Mouse (Mus musculus) lung, embryonic 16.5 days (tissue): ENCODE data around the gene Ppp1r9b. TPM values are rescaled to one million over a fixed set of nuclear protein-coding genes. Genes with fewer than 3 reads are reported as not detected.
A peak's percentile ranks its signal among the peaks of the same experiment; 100 is the strongest.

ENCODE experiments used
- ATAC-seq: fragments of 200-750 bp; cut with Nextera tagmentation; 2 replicates; pipeline ENCODE4 v1.8.0; 2017; ENCODE audit warnings: low read depth, mild to moderate bottlenecking, moderate library complexity
- H3K27ac ChIP-seq: fragments of 300-500 bp; sonication (generic); 2 replicates; pipeline ENCODE4 v1.5.1; 2014; ENCODE audit warnings: mild to moderate bottlenecking, control low read depth, low read length
- H3K27me3 ChIP-seq: fragments of 300-500 bp; sonication (generic); 2 replicates; pipeline ENCODE4 v1.6.1; 2014; ENCODE audit warnings: low read depth, low read length, mixed read lengths; ENCODE audit not compliant: control insufficient read depth, insufficient read depth
- H3K36me3 ChIP-seq: fragments of 300-500 bp; sonication (generic); 2 replicates; pipeline ENCODE4 v1.6.1; 2014; ENCODE audit warnings: low read length; ENCODE audit not compliant: control insufficient read depth, insufficient read depth
- H3K4me1 ChIP-seq: fragments of 300-500 bp; sonication (generic); replicated peaks from 2 replicates; pipeline ENCODE4 v1.6.1; 2014; ENCODE audit warnings: low read length, mixed read lengths; ENCODE audit not compliant: control insufficient read depth, insufficient read depth
- H3K4me2 ChIP-seq: fragments of 300-500 bp; sonication (generic); 2 replicates; pipeline ENCODE4 v1.6.1; 2014; ENCODE audit warnings: low read depth, low read length, control low read depth
- H3K4me3 ChIP-seq: fragments of 300-500 bp; sonication (generic); 2 replicates; pipeline ENCODE4 v1.5.1; 2014; ENCODE audit warnings: mild to moderate bottlenecking, low read length, control low read depth
- H3K9ac ChIP-seq: fragments of 300-500 bp; sonication (generic); 2 replicates; pipeline ENCODE4 v1.6.1; 2014; ENCODE audit warnings: low read length, control low read depth
- H3K9me3 ChIP-seq: fragments of 300-500 bp; sonication (generic); 2 replicates; pipeline ENCODE4 v1.6.1; 2016; ENCODE audit warnings: low read length; ENCODE audit not compliant: control insufficient read depth
- WGBS: fragments of 180-500 bp; shearing (Covaris S2); extraction: QIAGEN DNeasy Blood & Tissue Kit; methylation state at CpG from one replicate; pipeline ENCODE4 v1.1.7; 2014; 5-methylcytosine and 5-hydroxymethylcytosine counted together
- polyA plus RNA-seq: library from polyadenylated mRNA; unstranded; fragments of >200 nt; fragmentation: Nextera tagmentation; extraction: Ambion mirVana; gene quantifications from 2 replicates; pipeline ENCODE4 v1.2.1, GENCODE M21; 2015

Ppp1r9b gene
- polyA plus RNA-seq, 1 experiment from 2014 or later, result 8.3 TPM

- Histone ChIP-seq H3K36me3 (no peaks in the 10 kb centered on the region), H3K4me2 (no peak overlapping the region), H3K27ac (no peak overlapping the region), H3K9me3 (no peaks in the 10 kb centered on the region), H3K9ac (no peak overlapping the region), H3K4me1 (no peaks in the 10 kb centered on the region), H3K27me3 (no peaks in the 10 kb centered on the region), H3K4me3 (no peak overlapping the region)
- 47% methylated on average over 4 of the region's 4 CpGs for WGBS
- no peak for ATAC-seq
Observed at GRCm38 (mm10) chr11:94973313-94973712, 17.5 kb upstream of the Ppp1r9b start.

- 50% methylated on average over 2 of the region's 2 CpGs for WGBS
- peaks cover 4% of the 10 kb centered on the region; the same call in 1 of the 2 replicates for H3K4me1 ChIP-seq
- H3K4me3 ChIP-seq, result no peak overlapping the region
- no peak for ATAC-seq
- no peak overlapping the region for H3K27ac ChIP-seq
- H3K9me3 ChIP-seq, result no peaks in the 10 kb centered on the region
- H3K9ac ChIP-seq, result no peak overlapping the region
- H3K27me3 ChIP-seq, result no peaks in the 10 kb centered on the region
- no peak overlapping the region for H3K4me2 ChIP-seq
- H3K36me3 ChIP-seq, result no peaks in the 10 kb centered on the region
Observed at GRCm38 (mm10) chr11:94974951-94975350, 15.9 kb upstream of the Ppp1r9b start.

GRCm38 (mm10) chr11:94976199-94976598, 14.6 kb upstream of the Ppp1r9b start, which contains the start of gene Sgca:
Sgca (minus strand) TSS chr11:94976327.
- H3K4me2 ChIP-seq, result no peak within 1 kb of the TSS
- ATAC-seq, result no peak
- no peaks in the 10 kb centered on the region for H3K36me3 ChIP-seq
- H3K4me1 ChIP-seq, result peaks cover 4% of the 10 kb centered on the region; the same call in 1 of the 2 replicates
- H3K4me3 ChIP-seq, result no peak within 1 kb of the TSS
- H3K27me3 ChIP-seq, result no peaks in the 10 kb centered on the region
- WGBS, result 60% methylated on average over 5 of the region's 5 CpGs
- H3K9me3 ChIP-seq, result no peaks in the 10 kb centered on the region
- H3K9ac ChIP-seq, result no peak within 1 kb of the TSS
- no peak within 1 kb of the TSS for H3K27ac ChIP-seq

- peak overlapping the region; percentile 14; the same call in 1 of the 2 replicates for H3K4me3 ChIP-seq
- H3K4me2 ChIP-seq, result peak overlapping the region; percentile 37
- peaks cover 4% of the 10 kb centered on the region; the same call in 1 of the 2 replicates for H3K4me1 ChIP-seq
- ATAC-seq, result no peak; the same call in none of the 2 replicates
- H3K27ac ChIP-seq, result no peak overlapping the region
- no peaks in the 10 kb centered on the region for H3K9me3 ChIP-seq
- no peak overlapping the region for H3K9ac ChIP-seq
- no peaks in the 10 kb centered on the region for H3K36me3 ChIP-seq
- no peaks in the 10 kb centered on the region for H3K27me3 ChIP-seq
- 39% methylated on average over 9 of the region's 9 CpGs for WGBS
Observed at GRCm38 (mm10) chr11:94978178-94978915, 12.5 kb upstream of the Ppp1r9b start.

- 0 out of 2 replicates have a peak overlapping the region, but pooled peaks have one; percentile 5 for H3K9ac ChIP-seq
- H3K27me3 ChIP-seq, result no peaks in the 10 kb centered on the region
- H3K4me1 ChIP-seq, result peaks cover 4% of the 10 kb centered on the region; the same call in 1 of the 2 replicates
- H3K4me2 ChIP-seq, result peak overlapping the region; percentile 37
- WGBS, result under 1% methylated on average over 20 of the region's 20 CpGs
- H3K36me3 ChIP-seq, result no peaks in the 10 kb centered on the region
- H3K9me3 ChIP-seq, result no peaks in the 10 kb centered on the region
- no peak overlapping the region for H3K27ac ChIP-seq
- peak; percentile 97 for ATAC-seq
- H3K4me3 ChIP-seq, result peak overlapping the region; percentile 23
Observed at GRCm38 (mm10) chr11:94978947-94979346, 11.9 kb upstream of the Ppp1r9b start.

GRCm38 (mm10) chr11:94979462-94980179, 11.2 kb upstream of the Ppp1r9b start:
- Histone ChIP-seq H3K9me3 (no peaks in the 10 kb centered on the region), H3K9ac (0 out of 2 replicates have a peak overlapping the region, but pooled peaks have one; percentile 5), H3K27ac (no peak overlapping the region), H3K4me3 (no peak overlapping the region), H3K36me3 (no peaks in the 10 kb centered on the region), H3K4me1 (peaks cover 4% of the 10 kb centered on the region; the same call in 1 of the 2 replicates), H3K4me2 (peak overlapping the region; percentile 37; the same call in 1 of the 2 replicates), H3K27me3 (no peaks in the 10 kb centered on the region)
- 75% methylated on average over 11 of the region's 11 CpGs for WGBS
- ATAC-seq, result peak; percentile 10; the same call in 1 of the 2 replicates

- Histone ChIP-seq H3K4me2 (no peak overlapping the region), H3K27me3 (no peaks in the 10 kb centered on the region), H3K4me1 (peaks cover 20% of the 10 kb centered on the region), H3K9me3 (no peaks in the 10 kb centered on the region), H3K27ac (no peak overlapping the region), H3K4me3 (no peak overlapping the region), H3K9ac (no peak overlapping the region), H3K36me3 (no peaks in the 10 kb centered on the region)
- WGBS, result 32% methylated on average over 1 of the region's 1 CpGs
- ATAC-seq, result no peak
Observed at GRCm38 (mm10) chr11:94985140-94985539, 5.7 kb upstream of the Ppp1r9b start.

- ATAC-seq, result no peak
- no peak overlapping the region for H3K4me3 ChIP-seq
- H3K27ac ChIP-seq, result no peak overlapping the region
- peaks cover 25% of the 10 kb centered on the region for H3K4me1 ChIP-seq
- H3K9ac ChIP-seq, result no peak overlapping the region
- 63% methylated on average over 5 of the region's 5 CpGs for WGBS
- no peaks in the 10 kb centered on the region for H3K9me3 ChIP-seq
- no peaks in the 10 kb centered on the region for H3K36me3 ChIP-seq
- no peaks in the 10 kb centered on the region for H3K27me3 ChIP-seq
- no peak overlapping the region for H3K4me2 ChIP-seq
Observed at GRCm38 (mm10) chr11:94985822-94986221, 5.0 kb upstream of the Ppp1r9b start.

GRCm38 (mm10) chr11:94986435-94986834, 4.4 kb upstream of the Ppp1r9b start:
- no peak overlapping the region for H3K4me2 ChIP-seq
- no peak overlapping the region for H3K4me3 ChIP-seq
- H3K27ac ChIP-seq, result no peak overlapping the region
- no peak for ATAC-seq
- H3K27me3 ChIP-seq, result no peaks in the 10 kb centered on the region
- H3K36me3 ChIP-seq, result no peaks in the 10 kb centered on the region
- H3K9ac ChIP-seq, result no peak overlapping the region
- H3K4me1 ChIP-seq, result peaks cover 25% of the 10 kb centered on the region
- WGBS, result 44% methylated on average over 2 of the region's 2 CpGs
- H3K9me3 ChIP-seq, result no peaks in the 10 kb centered on the region
